ENCODE assay signal across 25 mouse cellular contexts in the genomic region with DNA sequence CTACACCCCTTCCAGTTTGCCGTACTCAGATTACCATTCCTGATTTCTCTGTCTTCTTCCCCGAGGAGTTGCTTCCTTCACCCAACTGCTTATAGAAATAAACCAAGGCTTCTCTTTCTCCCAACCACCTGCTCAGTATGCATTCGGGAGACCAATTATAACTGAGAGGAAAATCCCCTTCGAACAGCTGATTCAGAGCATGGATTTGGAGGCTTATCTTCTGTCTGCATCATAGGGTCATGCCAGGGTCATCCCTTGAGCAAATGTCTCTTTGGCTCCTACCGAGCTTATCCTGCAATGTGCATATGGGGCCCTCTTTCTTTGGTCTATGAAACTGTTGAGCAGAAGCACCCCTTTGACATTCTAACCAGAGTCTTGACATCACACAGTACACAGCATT.
DNase-seq lines count a peak whose midpoint lies in the region; ATAC-seq and TF ChIP-seq lines count a peak whose summit lies in the region.
"Had no signal": no experiment of that assay in that cellular context is flagged by ENCODE, and none has a peak within 500 bp of the region (broad histone marks: within the 10 kb centered on the region; RNA-seq: fewer than 3 reads in every experiment).

No protein-coding gene starts in this region.

- H3K4me1 ChIP-seq in embryonic facial prominence, embryonic 11.5 days (ENCODE audit: control insufficient read depth, insufficient read depth, low read length): no peaks in the 10 kb centered on the region
- peaks cover 26% of the 10 kb centered on the region for H3K4me1 ChIP-seq in embryonic facial prominence, embryonic 10.5 days
- peaks cover 5% of the 10 kb centered on the region; the same call in 1 of the 2 replicates for H3K4me1 ChIP-seq in embryonic facial prominence, embryonic 14.5 days (ENCODE audit: control insufficient read depth, insufficient read depth, low read length)
- H3K4me1 ChIP-seq in limb, embryonic 15.5 days: no peaks in the 10 kb centered on the region
- H3K4me1 ChIP-seq in forebrain, postnatal 0 days (ENCODE audit: insufficient read depth): no peaks in the 10 kb centered on the region

- no peaks in the 10 kb centered on the region for H3K36me3 ChIP-seq in embryonic facial prominence, embryonic 11.5 days (replicated peaks; ENCODE audit: control insufficient read depth, insufficient read depth, low read depth, low read length)
- no peaks in the 10 kb centered on the region for H3K36me3 ChIP-seq in embryonic facial prominence, embryonic 10.5 days (replicated peaks)
- no peaks in the 10 kb centered on the region for H3K36me3 ChIP-seq in embryonic facial prominence, embryonic 14.5 days (ENCODE audit: control insufficient read depth, insufficient read depth, low read length)
- no peaks in the 10 kb centered on the region for H3K36me3 ChIP-seq in limb, embryonic 15.5 days
- H3K36me3 ChIP-seq in forebrain, postnatal 0 days (ENCODE audit: insufficient read depth): no peaks in the 10 kb centered on the region
- H3K36me3 ChIP-seq: embryonic facial prominence, embryonic 13.5 days; heart, embryonic 10.5 days; heart, embryonic 13.5 days had no signal

- no peak overlapping the region for H3K4me2 ChIP-seq in embryonic facial prominence, embryonic 11.5 days (ENCODE audit: low read depth, low read length)
- H3K4me2 ChIP-seq in embryonic facial prominence, embryonic 14.5 days (ENCODE audit: low read depth, low read length): no peak overlapping the region
- no peak overlapping the region for H3K4me2 ChIP-seq in limb, embryonic 15.5 days
- no peak overlapping the region for H3K4me2 ChIP-seq in forebrain, postnatal 0 days (ENCODE audit: low read depth)
- H3K4me2 ChIP-seq: embryonic facial prominence, embryonic 13.5 days; heart, embryonic 13.5 days; hindbrain, embryonic 14.5 days had no signal

- no peak overlapping the region for H3K4me3 ChIP-seq in embryonic facial prominence, embryonic 11.5 days (ENCODE audit: low read depth, low read length)
- H3K4me3 ChIP-seq in embryonic facial prominence, embryonic 10.5 days: no peak overlapping the region
- H3K4me3 ChIP-seq in embryonic facial prominence, embryonic 14.5 days (ENCODE audit: low read depth, low read length): no peak overlapping the region
- no peak overlapping the region for H3K4me3 ChIP-seq in limb, embryonic 15.5 days
- H3K4me3 ChIP-seq in forebrain, postnatal 0 days (ENCODE audit: low read depth, low read length): no peak overlapping the region
- H3K4me3 ChIP-seq: embryonic facial prominence, embryonic 13.5 days; heart, adult 2 months; heart, embryonic 10.5 days; heart, embryonic 13.5 days had no signal

- H3K27me3 ChIP-seq in embryonic facial prominence, embryonic 11.5 days (ENCODE audit: control insufficient read depth, insufficient read depth, low read length): no peaks in the 10 kb centered on the region
- H3K27me3 ChIP-seq in embryonic facial prominence, embryonic 10.5 days (replicated peaks; ENCODE audit: low read depth, poor library complexity, severe bottlenecking): peaks cover 9% of the 10 kb centered on the region; the same call in 1 of the 2 replicates
- no peaks in the 10 kb centered on the region for H3K27me3 ChIP-seq in embryonic facial prominence, embryonic 14.5 days (replicated peaks; ENCODE audit: control insufficient read depth, insufficient read depth, low read length)
- H3K27me3 ChIP-seq in limb, embryonic 15.5 days: no peaks in the 10 kb centered on the region
- no peaks in the 10 kb centered on the region for H3K27me3 ChIP-seq in forebrain, postnatal 0 days (ENCODE audit: insufficient read depth, low read length)
- H3K27me3 ChIP-seq: embryonic facial prominence, embryonic 13.5 days; heart, embryonic 13.5 days had no signal

- no peak overlapping the region for H3K9ac ChIP-seq in embryonic facial prominence, embryonic 11.5 days (replicated peaks; ENCODE audit: low read length)
- no peak overlapping the region for H3K9ac ChIP-seq in embryonic facial prominence, embryonic 14.5 days (ENCODE audit: low read depth, low read length)
- H3K9ac ChIP-seq in limb, embryonic 15.5 days: no peak overlapping the region
- H3K9ac ChIP-seq in forebrain, postnatal 0 days: no peak overlapping the region
- H3K9ac ChIP-seq: embryonic facial prominence, embryonic 13.5 days; heart, embryonic 13.5 days; hindbrain, embryonic 14.5 days had no signal

- TF ChIP-seq CTCF in forebrain, postnatal 0 days (IDR thresholded peaks at IDR 0.05; ENCODE audit: low read depth): no peak

- WGBS in embryonic facial prominence, embryonic 11.5 days: 48% methylated on average over 5 of the region's 5 CpGs
- WGBS in embryonic facial prominence, embryonic 10.5 days: 58% methylated on average over 5 of the region's 5 CpGs
- 39% methylated on average over 5 of the region's 5 CpGs for WGBS in embryonic facial prominence, embryonic 14.5 days
- WGBS in limb, embryonic 15.5 days: 66% methylated on average over 5 of the region's 5 CpGs
- 53% methylated on average over 5 of the region's 5 CpGs for WGBS in forebrain, postnatal 0 days

- no peak for ATAC-seq in embryonic facial prominence, embryonic 11.5 days (replicated peaks; ENCODE audit: insufficient number of reproducible peaks, low FRiP score, low TSS enrichment, low read depth)
- peak; percentile 67 for ATAC-seq in embryonic facial prominence, embryonic 14.5 days (ENCODE audit: low read depth)
- ATAC-seq in limb, embryonic 15.5 days (ENCODE audit: insufficient number of reproducible peaks, low FRiP score, low TSS enrichment, low read depth): 0 out of 2 replicates have a peak, but pooled peaks have one; percentile 35
- no peak for ATAC-seq in forebrain, postnatal 0 days
- ATAC-seq: activated CD4-positive, CD25-positive, alpha-beta regulatory T cell, adult 4 months; forebrain, embryonic 14.5 days; hindbrain, postnatal 0 days had no signal

- no peaks in the 10 kb centered on the region for H3K9me3 ChIP-seq in embryonic facial prominence, embryonic 11.5 days (replicated peaks; ENCODE audit: control insufficient read depth, low read length)
- H3K9me3 ChIP-seq in embryonic facial prominence, embryonic 10.5 days: no peaks in the 10 kb centered on the region
- no peaks in the 10 kb centered on the region for H3K9me3 ChIP-seq in embryonic facial prominence, embryonic 14.5 days (ENCODE audit: control insufficient read depth, low read length)
- no peaks in the 10 kb centered on the region for H3K9me3 ChIP-seq in limb, embryonic 15.5 days
- H3K9me3 ChIP-seq in forebrain, postnatal 0 days (ENCODE audit: low read length): no peaks in the 10 kb centered on the region
- H3K9me3 ChIP-seq: embryonic facial prominence, embryonic 13.5 days; heart, embryonic 10.5 days; heart, embryonic 13.5 days had no signal

- DNase-seq in embryonic facial prominence, embryonic 11.5 days (ENCODE audit: low spot score): peak; percentile 39
- no peak for DNase-seq in embryonic facial prominence, embryonic 10.5 days (ENCODE audit: low spot score)
- DNase-seq in embryonic facial prominence, embryonic 14.5 days (ENCODE audit: low spot score): peak; percentile 77
- DNase-seq in retina, postnatal 1 day: peak; percentile 79
- DNase-seq in adrenal gland, adult 18-20 months (ENCODE audit: low spot score in 2 of 2): no peak
- DNase-seq in left cerebral cortex, adult 18-20 months (ENCODE audit: low spot score in 2 of 2): no peak
- DNase-seq in forebrain, postnatal 0 days: no peak
- DNase-seq: adrenal gland, postnatal 10 days; adrenal gland, postnatal 36 days; cerebellum, adult 18-20 months; cerebellum, adult 9-10 months; cerebellum, postnatal 14 days; gastrocnemius, postnatal 10 days; gastrocnemius, postnatal 36 days; heart, adult 2 months; heart, postnatal 14 days; heart, postnatal 4 days had no signal

- H3K27ac ChIP-seq in embryonic facial prominence, embryonic 11.5 days (replicated peaks; ENCODE audit: low read depth, low read length): no peak overlapping the region
- no peak overlapping the region for H3K27ac ChIP-seq in embryonic facial prominence, embryonic 10.5 days (replicated peaks)
- H3K27ac ChIP-seq in embryonic facial prominence, embryonic 14.5 days (replicated peaks; ENCODE audit: low read depth, low read length): no peak overlapping the region
- no peak overlapping the region for H3K27ac ChIP-seq in limb, embryonic 15.5 days
- no peak overlapping the region for H3K27ac ChIP-seq in forebrain, postnatal 0 days (ENCODE audit: low read depth, low read length)
- H3K27ac ChIP-seq: embryonic facial prominence, embryonic 13.5 days; heart, adult 2 months; heart, embryonic 10.5 days; heart, embryonic 13.5 days; hindbrain, embryonic 14.5 days; hindbrain, postnatal 0 days had no signal

Comparison
In these comparisons a context has a peak if more than half of its experiments do, and no peak if none do; other contexts are left out.
1. ATAC-seq: peak in embryonic facial prominence, embryonic 14.5 days (single experiment) and limb, embryonic 15.5 days (single experiment); none in embryonic facial prominence, embryonic 11.5 days (single experiment) and forebrain, postnatal 0 days (single experiment).
2. DNase-seq: peak in embryonic facial prominence, embryonic 11.5 days (single experiment), embryonic facial prominence, embryonic 14.5 days (single experiment) and retina, postnatal 1 day (single experiment); none in embryonic facial prominence, embryonic 10.5 days (single experiment), adrenal gland, adult 18-20 months (0 of 2), left cerebral cortex, adult 18-20 months (0 of 2) and forebrain, postnatal 0 days (single experiment).